Mouse (Mus musculus): ENCODE data around the gene Cd247. TPM values are rescaled to one million over a fixed set of nuclear protein-coding genes. Genes with fewer than 3 reads are reported as not detected.

Gene Cd247
- polyA plus RNA-seq (2014; fragmentation: Illumina TruSeq; extraction: RNeasy Lipid Tissue Mini Kit (QIAGEN cat#74804); ENCODE audit: low read depth, low replicate concordance) = 2.9 TPM

GRCm38 (mm10) chr1:165788511-165788910, at the start of gene Cd247:
Cd247 (plus strand) TSS chr1:165788681.

GRCm38 (mm10) chr1:165763635-165764372, 24.7 kb upstream of the Cd247 start, which contains the start of gene Creg1:
Creg1 (plus strand) TSS chr1:165763746.

Other genes starting within 250 kb of the Cd247 start
- 50.8 TPM for gene Mpzl1, start 154.1 kb upstream of the Cd247 start, polyA plus RNA-seq (2014; fragmentation: Illumina TruSeq; extraction: RNeasy Lipid Tissue Mini Kit (QIAGEN cat#74804); ENCODE audit: low read depth, low replicate concordance)
- 15.1 TPM for gene Rcsd1, start 78.9 kb upstream of the Cd247 start, polyA plus RNA-seq (2014; fragmentation: Illumina TruSeq; extraction: RNeasy Lipid Tissue Mini Kit (QIAGEN cat#74804); ENCODE audit: low read depth, low replicate concordance)
- gene Creg1, start 24.9 kb upstream of the Cd247 start, polyA plus RNA-seq (2014; fragmentation: Illumina TruSeq; extraction: RNeasy Lipid Tissue Mini Kit (QIAGEN cat#74804); ENCODE audit: low read depth, low replicate concordance) = 133 TPM
- gene Pou2f1, start 214.0 kb downstream of the Cd247 start, polyA plus RNA-seq (2014; fragmentation: Illumina TruSeq; extraction: RNeasy Lipid Tissue Mini Kit (QIAGEN cat#74804); ENCODE audit: low read depth, low replicate concordance) = 3.7 TPM

All from adipose tissue, adult 10 weeks (tissue).